Mouse (Mus musculus) midbrain, embryonic 16.5 days (tissue): ENCODE measurements around the gene Cenpu. TPM values are rescaled to one million over a fixed set of nuclear protein-coding genes. Genes with fewer than 3 reads are reported as not detected.

Source experiments
- ATAC-seq: fragments of 200-750 bp; cut with Nextera tagmentation; 2 replicates; pipeline ENCODE4 v1.8.0; 2017; ENCODE audit warnings: moderate TSS enrichment
- H3K27ac ChIP-seq: fragments of 300-500 bp; sonication (generic); 2 replicates; pipeline ENCODE4 v1.5.1; 2014; ENCODE audit warnings: mild to moderate bottlenecking, low read length, mixed read lengths
- H3K27me3 ChIP-seq: fragments of 300-500 bp; sonication (generic); 2 replicates; pipeline ENCODE4 v1.6.1; 2014; ENCODE audit warnings: low read depth, low read length, mixed read lengths; ENCODE audit not compliant: control insufficient read depth, insufficient read depth
- H3K36me3 ChIP-seq: fragments of 300-500 bp; sonication (generic); 2 replicates; pipeline ENCODE4 v1.6.1; 2014; ENCODE audit warnings: mild to moderate bottlenecking, low read length, moderate library complexity, mixed read lengths; ENCODE audit not compliant: control insufficient read depth, insufficient read depth
- H3K4me1 ChIP-seq: fragments of 300-500 bp; sonication (generic); 2 replicates; pipeline ENCODE4 v1.6.1; 2014; ENCODE audit warnings: mild to moderate bottlenecking, low read length, mixed read lengths; ENCODE audit not compliant: control insufficient read depth, insufficient read depth
- H3K4me2 ChIP-seq: fragments of 300-500 bp; sonication (generic); 2 replicates; pipeline ENCODE4 v1.6.1; 2014; ENCODE audit warnings: mild to moderate bottlenecking, low read length, mixed read lengths
- H3K4me3 ChIP-seq: fragments of 300-500 bp; sonication (generic); 2 replicates; pipeline ENCODE4 v1.5.1; 2014; ENCODE audit warnings: low read depth, mild to moderate bottlenecking, low read length, moderate library complexity, mixed read lengths
- H3K9ac ChIP-seq: fragments of 300-500 bp; sonication (generic); 2 replicates; pipeline ENCODE4 v1.6.1; 2014; ENCODE audit warnings: low read depth, low read length, mixed read lengths
- H3K9me3 ChIP-seq: fragments of 300-500 bp; sonication (generic); replicated peaks from 2 replicates; pipeline ENCODE4 v1.6.1; 2014; ENCODE audit warnings: mild to moderate bottlenecking, low read length, mixed read lengths; ENCODE audit not compliant: control insufficient read depth, poor library complexity, severe bottlenecking
- WGBS: fragments of 180-500 bp; shearing (Covaris S2); extraction: QIAGEN DNeasy Blood & Tissue Kit; methylation state at CpG from one replicate; pipeline ENCODE4 v1.1.7; 2014; 5-methylcytosine and 5-hydroxymethylcytosine counted together
- polyA plus RNA-seq: library from polyadenylated mRNA; unstranded; fragments of >200 nt; fragmentation: Nextera tagmentation; extraction: Ambion mirVana; gene quantifications from 2 replicates; pipeline ENCODE4 v1.2.1, GENCODE M21; 2015

Gene Cenpu
- polyA plus RNA-seq, 1 experiment from 2014 or later: 5.7 TPM

DNA sequence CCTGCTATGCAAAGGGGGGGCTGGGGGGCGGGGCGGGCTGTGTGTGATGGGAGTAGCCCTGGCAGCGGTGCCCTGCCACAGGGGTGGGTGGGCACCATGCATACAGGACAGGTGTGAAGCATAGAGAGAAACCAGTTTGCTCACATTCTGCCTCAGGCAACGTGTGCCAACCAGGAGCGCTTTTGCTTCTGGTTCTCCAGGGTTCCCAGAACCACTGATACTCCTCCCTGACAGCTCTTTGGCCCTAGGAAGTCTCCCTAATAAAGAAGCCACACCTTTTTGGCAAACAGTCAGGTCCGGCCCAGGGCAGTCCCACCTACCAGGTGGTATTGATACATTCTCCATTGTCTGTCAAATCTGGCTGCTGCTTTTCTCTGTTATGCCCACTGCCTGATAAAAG lies 8.2 kb upstream of the Cenpu start:
- no peak overlapping the region for H3K27ac ChIP-seq
- no peaks in the 10 kb centered on the region for H3K4me1 ChIP-seq
- H3K9ac ChIP-seq: no peak overlapping the region
- no peak for ATAC-seq
- WGBS: 73% methylated on average over 6 of the region's 6 CpGs
- no peak overlapping the region for H3K4me2 ChIP-seq
- H3K36me3 ChIP-seq: no peaks in the 10 kb centered on the region
- no peaks in the 10 kb centered on the region for H3K9me3 ChIP-seq
- no peaks in the 10 kb centered on the region for H3K27me3 ChIP-seq
- H3K4me3 ChIP-seq: no peak overlapping the region

DNA sequence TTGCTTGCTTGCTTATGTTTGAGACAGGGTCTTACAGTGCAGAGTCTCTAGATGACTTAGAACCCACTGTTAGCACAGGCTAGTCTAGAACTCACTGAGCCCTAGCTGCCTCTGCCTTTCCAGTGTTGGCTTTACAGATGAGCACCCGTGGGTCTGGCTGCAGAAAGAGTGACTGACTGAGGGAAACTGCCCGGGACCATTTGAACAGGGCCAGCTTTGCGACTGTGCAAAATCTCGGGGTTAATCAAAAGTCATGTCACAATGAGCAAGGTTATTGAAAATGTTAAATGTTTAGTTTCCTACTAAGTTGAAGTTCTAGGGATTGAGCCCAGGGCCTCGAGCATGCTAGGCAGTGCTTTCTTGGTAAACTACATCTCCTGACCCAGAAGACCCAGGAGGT lies 6.0 kb upstream of the Cenpu start:
- H3K9ac ChIP-seq: no peak overlapping the region
- H3K4me1 ChIP-seq: peaks cover under 1% of the 10 kb centered on the region; the same call in 1 of the 2 replicates
- H3K36me3 ChIP-seq: no peaks in the 10 kb centered on the region
- H3K27me3 ChIP-seq: no peaks in the 10 kb centered on the region
- H3K27ac ChIP-seq: no peak overlapping the region
- no peak overlapping the region for H3K4me3 ChIP-seq
- no peak for ATAC-seq
- H3K9me3 ChIP-seq: no peaks in the 10 kb centered on the region
- H3K4me2 ChIP-seq: no peak overlapping the region
- WGBS: 84% methylated on average over 5 of the region's 5 CpGs

DNA sequence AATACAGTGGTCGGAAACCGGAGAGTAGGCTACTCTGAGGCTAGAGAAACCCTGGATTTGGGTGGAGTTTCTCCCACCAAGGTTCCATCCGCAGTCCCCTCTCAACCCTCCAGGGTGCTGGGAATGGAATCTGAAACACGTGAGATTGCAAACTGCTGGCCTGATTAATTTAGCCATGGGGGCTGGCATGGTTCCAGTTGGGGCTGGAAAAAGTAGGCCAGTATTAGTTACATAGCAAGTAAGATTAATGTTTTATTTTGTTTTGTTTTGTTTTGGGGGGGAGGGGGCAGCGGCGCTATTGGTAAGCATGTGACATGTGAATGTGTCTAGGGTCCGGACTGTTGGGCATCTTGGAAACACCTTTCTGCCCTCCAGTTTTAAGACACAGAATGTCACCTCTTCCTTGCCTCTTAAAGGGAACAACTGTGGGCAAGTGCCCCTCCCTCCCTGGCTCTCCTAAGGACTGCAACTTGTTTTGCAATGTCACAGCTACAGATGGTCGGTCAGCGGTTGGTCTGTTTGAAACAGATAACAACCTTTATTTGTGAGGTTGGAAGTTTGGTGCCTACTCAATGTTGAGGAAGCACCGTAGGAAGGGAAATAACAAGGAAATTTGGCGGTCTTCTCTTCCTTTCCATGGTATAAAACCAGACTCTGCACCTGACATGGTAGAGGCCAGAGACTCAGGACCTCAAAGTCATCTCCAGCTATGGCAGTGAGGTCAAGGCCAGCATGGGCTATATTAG lies 5.2 kb upstream of the Cenpu start:
- 81% methylated on average over 11 of the region's 11 CpGs for WGBS
- Histone ChIP-seq H3K36me3 (no peaks in the 10 kb centered on the region), H3K27me3 (no peaks in the 10 kb centered on the region), H3K4me3 (no peak overlapping the region), H3K4me1 (peaks cover 4% of the 10 kb centered on the region), H3K9me3 (no peaks in the 10 kb centered on the region), H3K4me2 (no peak overlapping the region), H3K9ac (no peak overlapping the region), H3K27ac (no peak overlapping the region)
- no peak for ATAC-seq

DNA sequence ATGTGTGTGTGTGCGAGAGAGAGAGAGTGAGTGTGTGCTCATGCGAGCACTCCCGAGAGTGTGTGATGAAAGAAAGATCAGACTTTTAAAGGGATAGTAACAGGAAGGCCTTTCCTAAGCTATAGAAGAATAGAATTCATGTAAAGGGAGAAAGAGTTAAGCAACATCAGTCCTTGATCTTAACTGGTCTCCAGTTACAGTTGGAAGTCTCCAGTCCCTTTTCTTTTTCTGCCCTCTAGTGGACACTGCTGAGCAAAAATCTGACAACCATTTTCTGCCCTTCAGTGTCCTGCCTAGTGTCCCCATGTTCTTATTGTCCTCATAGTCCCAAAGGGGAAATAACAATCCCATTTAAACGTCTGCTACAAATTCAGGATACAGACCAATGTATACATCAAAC lies 4.6 kb upstream of the Cenpu start:
- Histone ChIP-seq H3K9me3 (no peaks in the 10 kb centered on the region), H3K27ac (no peak overlapping the region), H3K4me3 (no peak overlapping the region), H3K4me2 (no peak overlapping the region), H3K27me3 (no peaks in the 10 kb centered on the region), H3K36me3 (no peaks in the 10 kb centered on the region), H3K4me1 (peaks cover 5% of the 10 kb centered on the region), H3K9ac (no peak overlapping the region)
- 52% methylated on average over 4 of the region's 4 CpGs for WGBS
- no peak for ATAC-seq

GRCm38 (mm10) chr8:46550058-46550457 lies 1.8 kb upstream of the Cenpu start:
- peaks cover 10% of the 10 kb centered on the region for H3K4me1 ChIP-seq
- no peak overlapping the region for H3K4me2 ChIP-seq
- no peaks in the 10 kb centered on the region for H3K9me3 ChIP-seq
- no peaks in the 10 kb centered on the region for H3K27me3 ChIP-seq
- 89% methylated on average over 8 of the region's 8 CpGs for WGBS
- no peak for ATAC-seq
- no peak overlapping the region for H3K9ac ChIP-seq
- H3K27ac ChIP-seq: no peak overlapping the region
- H3K4me3 ChIP-seq: no peak overlapping the region
- no peaks in the 10 kb centered on the region for H3K36me3 ChIP-seq

DNA sequence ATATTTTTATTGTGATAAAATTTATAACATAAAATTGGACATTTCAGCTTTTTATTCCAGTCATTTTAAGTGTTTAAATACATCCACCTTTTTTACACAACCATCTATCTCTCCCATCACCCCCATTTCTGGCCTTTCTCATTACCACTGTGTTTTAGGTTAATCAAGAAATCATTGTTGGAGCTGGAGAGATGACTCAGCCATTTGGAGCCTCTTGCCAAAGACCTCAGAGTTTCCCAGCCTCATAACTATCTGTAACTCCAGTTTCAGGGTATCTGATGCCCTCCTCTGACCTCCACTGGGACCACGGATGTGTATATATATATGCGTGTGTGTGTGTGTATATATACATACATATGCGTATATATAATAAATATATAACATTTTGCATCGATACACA lies 799 bp upstream of the Cenpu start:
- H3K36me3 ChIP-seq: no peaks in the 10 kb centered on the region
- H3K9me3 ChIP-seq: no peaks in the 10 kb centered on the region
- H3K4me3 ChIP-seq: peak overlapping the region; percentile 76
- H3K27ac ChIP-seq: no peak overlapping the region
- no peaks in the 10 kb centered on the region for H3K27me3 ChIP-seq
- no peak overlapping the region for H3K9ac ChIP-seq
- 54% methylated on average over 4 of the region's 4 CpGs for WGBS
- peaks cover 10% of the 10 kb centered on the region for H3K4me1 ChIP-seq
- peak overlapping the region; percentile 52 for H3K4me2 ChIP-seq
- ATAC-seq: 0 out of 2 replicates have a peak, but pooled peaks have one; percentile 22

GRCm38 (mm10) chr8:46552441-46552765 lies 575 bp downstream of the Cenpu start:
- Histone ChIP-seq H3K27ac (no peak overlapping the region), H3K36me3 (no peaks in the 10 kb centered on the region), H3K9ac (peak overlapping the region; percentile 60), H3K27me3 (no peaks in the 10 kb centered on the region), H3K4me3 (peak overlapping the region; percentile 76), H3K9me3 (no peaks in the 10 kb centered on the region), H3K4me1 (peaks cover 10% of the 10 kb centered on the region), H3K4me2 (peak overlapping the region; percentile 91)
- ATAC-seq: no peak
- WGBS: 2% methylated on average over 10 of the region's 10 CpGs

- Histone ChIP-seq H3K4me3 (no peak overlapping the region), H3K36me3 (0 out of 2 replicates have a peak, but pooled peaks cover 2% of the 10 kb centered on the region), H3K9ac (no peak overlapping the region), H3K4me2 (no peak overlapping the region), H3K27me3 (no peaks in the 10 kb centered on the region), H3K4me1 (no peaks in the 10 kb centered on the region), H3K9me3 (no peaks in the 10 kb centered on the region), H3K27ac (no peak overlapping the region)
- ATAC-seq: no peak
- 86% methylated on average over 6 of the region's 6 CpGs for WGBS
Observed at GRCm38 (mm10) chr8:46559428-46559827, 7.6 kb downstream of the Cenpu start.

DNA sequence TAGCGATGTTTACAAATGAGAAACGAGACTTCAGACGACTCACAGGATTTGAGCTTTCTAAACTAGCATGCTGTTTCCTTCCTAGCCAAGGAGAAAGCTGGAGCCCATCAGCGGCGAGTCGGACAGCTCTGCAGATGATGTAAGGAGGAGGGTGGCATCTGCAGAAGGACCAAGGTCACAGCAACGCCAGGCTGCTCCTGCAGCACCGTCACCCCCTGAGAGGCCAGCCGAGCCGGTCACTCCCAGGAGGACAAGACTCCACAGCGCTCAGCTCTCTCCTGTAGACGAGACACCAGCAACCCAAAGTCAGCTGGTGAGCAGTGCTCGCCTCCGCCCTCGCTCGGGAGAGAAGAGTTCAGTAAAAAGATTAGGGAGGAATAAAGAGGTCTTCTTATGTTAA lies 10.5 kb downstream of the Cenpu start:
- no peaks in the 10 kb centered on the region for H3K27me3 ChIP-seq
- no peak overlapping the region for H3K4me3 ChIP-seq
- no peaks in the 10 kb centered on the region for H3K4me1 ChIP-seq
- WGBS: 92% methylated on average over 16 of the region's 16 CpGs
- no peak overlapping the region for H3K4me2 ChIP-seq
- 0 out of 2 replicates have a peak, but pooled peaks cover 2% of the 10 kb centered on the region for H3K36me3 ChIP-seq
- no peaks in the 10 kb centered on the region for H3K9me3 ChIP-seq
- no peak overlapping the region for H3K9ac ChIP-seq
- no peak overlapping the region for H3K27ac ChIP-seq
- ATAC-seq: no peak
